8 mouse cellular contexts compared by ENCODE assay signal in genomic region chr7:114416021-114416845, GRCm38 (mm10). TPM values are rescaled to one million over a fixed set of nuclear protein-coding genes. Genes with fewer than 3 reads are reported as not detected.
A peak's percentile ranks its signal among the peaks of the same experiment; 100 is the strongest.
DNase-seq lines count a peak whose midpoint lies in the region; ATAC-seq and TF ChIP-seq lines count a peak whose summit lies in the region.

No protein-coding gene starts in this region.

- no peaks in the 10 kb centered on the region for H3K36me3 ChIP-seq in heart, embryonic 11.5 days (ENCODE audit: control insufficient read depth, insufficient read depth, low read length)
- no peaks in the 10 kb centered on the region for H3K36me3 ChIP-seq in kidney, embryonic 15.5 days
- no peaks in the 10 kb centered on the region for H3K36me3 ChIP-seq in midbrain, postnatal 0 days (ENCODE audit: insufficient read depth, low read length)
- H3K36me3 ChIP-seq in splenic B cell, adult 2 months (ENCODE audit: control insufficient read depth, insufficient read depth, low read length, poor library complexity, severe bottlenecking) = no peaks in the 10 kb centered on the region

- no peaks in the 10 kb centered on the region for H3K9me3 ChIP-seq in heart, embryonic 11.5 days (replicated peaks; ENCODE audit: control insufficient read depth, low read length)
- H3K9me3 ChIP-seq in kidney, embryonic 15.5 days (replicated peaks) = no peaks in the 10 kb centered on the region
- H3K9me3 ChIP-seq in midbrain, postnatal 0 days (ENCODE audit: low read length) = no peaks in the 10 kb centered on the region

- H3K4me2 ChIP-seq in heart, embryonic 11.5 days = peak overlapping the region; percentile 80
- peak overlapping the region; percentile 98 for H3K4me2 ChIP-seq in kidney, embryonic 15.5 days
- H3K4me2 ChIP-seq in midbrain, postnatal 0 days (ENCODE audit: low read depth, low read length, poor library complexity, severe bottlenecking) = peak overlapping the region; percentile 83

- H3K9ac ChIP-seq in heart, embryonic 11.5 days (ENCODE audit: low read depth, low read length) = peak overlapping the region; percentile 88
- peak overlapping the region; percentile 79 for H3K9ac ChIP-seq in kidney, embryonic 15.5 days
- peak overlapping the region; percentile 96 for H3K9ac ChIP-seq in midbrain, postnatal 0 days (replicated peaks; ENCODE audit: low read length, poor library complexity, severe bottlenecking)

- peak; percentile 43; the same call in 1 of the 2 replicates for ATAC-seq in heart, embryonic 11.5 days (replicated peaks; ENCODE audit: insufficient number of reproducible peaks, low FRiP score, low TSS enrichment)
- peak; percentile 54 for ATAC-seq in kidney, embryonic 15.5 days (replicated peaks; ENCODE audit: low FRiP score)
- peak; percentile 73 for ATAC-seq in midbrain, postnatal 0 days (ENCODE audit: low FRiP score)

- H3K4me1 ChIP-seq in heart, embryonic 11.5 days (ENCODE audit: control insufficient read depth, insufficient read depth, low read length) = no peaks in the 10 kb centered on the region
- peaks cover 19% of the 10 kb centered on the region for H3K4me1 ChIP-seq in kidney, embryonic 15.5 days
- H3K4me1 ChIP-seq in midbrain, postnatal 0 days (ENCODE audit: insufficient read depth, low read length) = peaks cover 4% of the 10 kb centered on the region; the same call in 1 of the 2 replicates

- H3K27ac ChIP-seq in heart, embryonic 11.5 days (ENCODE audit: low read depth, low read length) = peak overlapping the region; percentile 69; the same call in 1 of the 2 replicates
- peak overlapping the region; percentile 86 for H3K27ac ChIP-seq in kidney, embryonic 15.5 days
- H3K27ac ChIP-seq in midbrain, postnatal 0 days (ENCODE audit: low read depth, low read length) = peak overlapping the region; percentile 93

- no peaks in the 10 kb centered on the region for H3K27me3 ChIP-seq in heart, embryonic 11.5 days (ENCODE audit: control insufficient read depth, insufficient read depth, low read length)
- no peaks in the 10 kb centered on the region; the same call in 1 of the 2 replicates for H3K27me3 ChIP-seq in kidney, embryonic 15.5 days
- no peaks in the 10 kb centered on the region for H3K27me3 ChIP-seq in midbrain, postnatal 0 days (ENCODE audit: insufficient read depth, low read length)
- no peaks in the 10 kb centered on the region for H3K27me3 ChIP-seq in splenic B cell, adult 2 months (ENCODE audit: control insufficient read depth, insufficient read depth, low read length, poor library complexity, severe bottlenecking)

- TF ChIP-seq CTCF in midbrain, postnatal 0 days (IDR thresholded peaks at IDR 0.05) = no peak

- peak overlapping the region; percentile 91 for H3K4me3 ChIP-seq in heart, embryonic 11.5 days (ENCODE audit: low read depth, low read length)
- peak overlapping the region; percentile 63 for H3K4me3 ChIP-seq in kidney, embryonic 15.5 days (replicated peaks)
- H3K4me3 ChIP-seq in midbrain, postnatal 0 days (ENCODE audit: low read depth, low read length) = peak overlapping the region; percentile 94

- DNase-seq in urinary bladder, adult 2 months (ENCODE audit: low spot score) = peak; percentile 48
- no peak for DNase-seq in urinary bladder, postnatal 10 days (ENCODE audit: low spot score)
- DNase-seq in embryo, embryonic 9.5 days (ENCODE audit: extremely low spot score) = peak; percentile 55
- DNase-seq in liver = peak; percentile 15
- peak; percentile 26 for DNase-seq in midbrain, postnatal 0 days (ENCODE audit: low spot score)
- DNase-seq in splenic B cell, adult 2 months (ENCODE audit: low read depth, low spot score) = peak; percentile 49

- under 1% methylated on average over 66 of the region's 66 CpGs for WGBS in heart, embryonic 11.5 days (ENCODE audit: insufficient replicate concordance)
- under 1% methylated on average over 66 of the region's 66 CpGs for WGBS in kidney, embryonic 15.5 days
- 1% methylated on average over 53 of the region's 66 CpGs for WGBS in midbrain, postnatal 0 days

RNA-seq across cellular contexts. Expression of gene Pde3b, which starts 1.2 kb away (rescaled TPM):
- 18.2 and 20.7 TPM in 2 replicates for polyA plus RNA-seq in urinary bladder, adult 2 months (2012; rRNA removed)
- polyA plus RNA-seq in heart, embryonic 11.5 days (2014; fragmentation: Nextera tagmentation; extraction: Ambion mirVana) = 5.6 and 6.7 TPM in 2 replicates
- 5.0 TPM in 2 replicates for polyA plus RNA-seq in kidney, embryonic 15.5 days (2015; fragmentation: Nextera tagmentation; extraction: Ambion mirVana)
- total RNA-seq in midbrain, postnatal 0 days (2014; rRNA removed) = 9.5 and 12.9 TPM in 2 replicates
- 2.1 and 3.6 TPM in 2 replicates for polyA plus RNA-seq in midbrain, postnatal 0 days (2015; fragmentation: Nextera tagmentation; extraction: Ambion mirVana)
